Mouse (Mus musculus) midbrain, embryonic 16.5 days (tissue): Measurements from ENCODE around the gene Map3k21. TPM values are rescaled to one million over a fixed set of nuclear protein-coding genes. Genes with fewer than 3 reads are reported as not detected.

Source experiments
- ATAC-seq: fragments of 200-750 bp; cut with Nextera tagmentation; 2 replicates; pipeline ENCODE4 v1.8.0; 2017; ENCODE audit warnings: moderate TSS enrichment
- H3K27ac ChIP-seq: fragments of 300-500 bp; sonication (generic); 2 replicates; pipeline ENCODE4 v1.5.1; 2014; ENCODE audit warnings: mild to moderate bottlenecking, low read length, mixed read lengths
- H3K27me3 ChIP-seq: fragments of 300-500 bp; sonication (generic); 2 replicates; pipeline ENCODE4 v1.6.1; 2014; ENCODE audit warnings: low read depth, low read length, mixed read lengths; ENCODE audit not compliant: control insufficient read depth, insufficient read depth
- H3K36me3 ChIP-seq: fragments of 300-500 bp; sonication (generic); 2 replicates; pipeline ENCODE4 v1.6.1; 2014; ENCODE audit warnings: mild to moderate bottlenecking, low read length, moderate library complexity, mixed read lengths; ENCODE audit not compliant: control insufficient read depth, insufficient read depth
- H3K4me1 ChIP-seq: fragments of 300-500 bp; sonication (generic); 2 replicates; pipeline ENCODE4 v1.6.1; 2014; ENCODE audit warnings: mild to moderate bottlenecking, low read length, mixed read lengths; ENCODE audit not compliant: control insufficient read depth, insufficient read depth
- H3K4me2 ChIP-seq: fragments of 300-500 bp; sonication (generic); 2 replicates; pipeline ENCODE4 v1.6.1; 2014; ENCODE audit warnings: mild to moderate bottlenecking, low read length, mixed read lengths
- H3K4me3 ChIP-seq: fragments of 300-500 bp; sonication (generic); 2 replicates; pipeline ENCODE4 v1.5.1; 2014; ENCODE audit warnings: low read depth, mild to moderate bottlenecking, low read length, moderate library complexity, mixed read lengths
- H3K9ac ChIP-seq: fragments of 300-500 bp; sonication (generic); 2 replicates; pipeline ENCODE4 v1.6.1; 2014; ENCODE audit warnings: low read depth, low read length, mixed read lengths
- H3K9me3 ChIP-seq: fragments of 300-500 bp; sonication (generic); replicated peaks from 2 replicates; pipeline ENCODE4 v1.6.1; 2014; ENCODE audit warnings: mild to moderate bottlenecking, low read length, mixed read lengths; ENCODE audit not compliant: control insufficient read depth, poor library complexity, severe bottlenecking
- WGBS: fragments of 180-500 bp; shearing (Covaris S2); extraction: QIAGEN DNeasy Blood & Tissue Kit; methylation state at CpG from one replicate; pipeline ENCODE4 v1.1.7; 2014; 5-methylcytosine and 5-hydroxymethylcytosine counted together
- polyA plus RNA-seq: library from polyadenylated mRNA; unstranded; fragments of >200 nt; fragmentation: Nextera tagmentation; extraction: Ambion mirVana; gene quantifications from 2 replicates; pipeline ENCODE4 v1.2.1, GENCODE M21; 2015

Map3k21 gene
- polyA plus RNA-seq, 1 experiment from 2014 or later = 0.99 TPM

- Histone ChIP-seq H3K9ac (no peak overlapping the region), H3K4me3 (0 out of 2 replicates have a peak overlapping the region, but pooled peaks have one; percentile 6), H3K36me3 (no peaks in the 10 kb centered on the region), H3K9me3 (no peaks in the 10 kb centered on the region), H3K4me2 (peak overlapping the region; percentile 42), H3K4me1 (peaks cover 4% of the 10 kb centered on the region; the same call in 1 of the 2 replicates), H3K27ac (no peak overlapping the region), H3K27me3 (no peaks in the 10 kb centered on the region; the same call in 1 of the 2 replicates)
- no peak for ATAC-seq
- WGBS = 4% methylated on average over 11 of the region's 11 CpGs
Measured at GRCm38 (mm10) chr8:125963807-125964211, 53.6 kb downstream of the Map3k21 start.

- H3K27ac ChIP-seq = no peak overlapping the region
- no peaks in the 10 kb centered on the region for H3K4me1 ChIP-seq
- WGBS = 61% methylated on average over 3 of the region's 3 CpGs
- no peak overlapping the region for H3K4me3 ChIP-seq
- H3K9ac ChIP-seq = no peak overlapping the region
- no peaks in the 10 kb centered on the region for H3K27me3 ChIP-seq
- 0 out of 2 replicates have a peak, but pooled peaks cover 2% of the 10 kb centered on the region for H3K9me3 ChIP-seq
- no peaks in the 10 kb centered on the region for H3K36me3 ChIP-seq
- ATAC-seq = no peak
- no peak overlapping the region for H3K4me2 ChIP-seq
Measured at GRCm38 (mm10) chr8:125971336-125971735, 61.1 kb downstream of the Map3k21 start.

- WGBS = 75% methylated on average over 4 of the region's 4 CpGs
Measured at GRCm38 (mm10) chr8:125975981-125976380, 65.7 kb downstream of the Map3k21 start.

GRCm38 (mm10) chr8:125980826-125981225 lies 70.6 kb downstream of the Map3k21 start:
- Histone ChIP-seq H3K4me3 (no peak overlapping the region), H3K4me2 (no peak overlapping the region), H3K27ac (no peak overlapping the region), H3K9me3 (0 out of 2 replicates have a peak, but pooled peaks cover 3% of the 10 kb centered on the region), H3K27me3 (no peaks in the 10 kb centered on the region), H3K4me1 (peaks cover 2% of the 10 kb centered on the region; the same call in 1 of the 2 replicates), H3K36me3 (no peaks in the 10 kb centered on the region), H3K9ac (no peak overlapping the region)
- no peak for ATAC-seq
- 38% methylated on average over 6 of the region's 6 CpGs for WGBS

More at GRCm38 (mm10) chr8:125975981-125976380, 65.7 kb downstream of the Map3k21 start:
- Histone ChIP-seq H3K27me3 (no peaks in the 10 kb centered on the region), H3K36me3 (no peaks in the 10 kb centered on the region), H3K4me3 (no peak overlapping the region), H3K27ac (no peak overlapping the region), H3K4me2 (no peak overlapping the region), H3K4me1 (no peaks in the 10 kb centered on the region), H3K9ac (no peak overlapping the region), H3K9me3 (0 out of 2 replicates have a peak, but pooled peaks cover 3% of the 10 kb centered on the region)
- ATAC-seq = no peak

- Histone ChIP-seq H3K27ac (no peak overlapping the region), H3K4me1 (peaks cover 5% of the 10 kb centered on the region), H3K4me3 (no peak overlapping the region), H3K27me3 (no peaks in the 10 kb centered on the region), H3K36me3 (no peaks in the 10 kb centered on the region), H3K9ac (no peak overlapping the region), H3K9me3 (0 out of 2 replicates have a peak, but pooled peaks cover under 1% of the 10 kb centered on the region), H3K4me2 (no peak overlapping the region)
- ATAC-seq = no peak
- 65% methylated on average over 3 of the region's 3 CpGs for WGBS
Measured at GRCm38 (mm10) chr8:125983515-125983914, 73.3 kb downstream of the Map3k21 start.

GRCm38 (mm10) chr8:125984140-125984539 lies 73.9 kb downstream of the Map3k21 start:
- 93% methylated on average over 4 of the region's 4 CpGs for WGBS

DNA sequence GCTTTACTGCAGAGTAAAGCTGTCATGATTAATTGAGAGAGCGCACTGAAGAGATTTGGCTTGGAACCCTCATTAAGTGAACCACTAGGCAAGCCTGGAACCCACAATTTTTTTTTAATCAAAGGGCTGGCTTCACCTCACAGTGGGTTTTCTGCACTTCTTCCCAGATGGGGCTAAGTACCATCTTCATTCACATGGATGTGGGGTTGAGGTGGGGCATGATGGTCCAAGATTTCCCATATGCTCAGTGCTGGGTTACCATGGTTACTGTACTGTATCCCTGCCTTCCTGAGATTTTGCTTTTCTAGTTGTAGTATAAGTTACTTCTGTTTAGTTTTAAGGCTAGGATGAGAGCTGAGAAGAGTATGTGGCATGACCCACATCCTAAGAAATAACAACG lies 75.1 kb downstream of the Map3k21 start:
- Histone ChIP-seq H3K9me3 (no peaks in the 10 kb centered on the region), H3K4me1 (peaks cover 5% of the 10 kb centered on the region), H3K4me2 (no peak overlapping the region), H3K27ac (no peak overlapping the region), H3K9ac (no peak overlapping the region), H3K36me3 (no peaks in the 10 kb centered on the region), H3K4me3 (no peak overlapping the region), H3K27me3 (no peaks in the 10 kb centered on the region)
- no peak for ATAC-seq
- 87% methylated on average over 2 of the region's 2 CpGs for WGBS

More at GRCm38 (mm10) chr8:125984140-125984539, 73.9 kb downstream of the Map3k21 start:
- peaks cover 5% of the 10 kb centered on the region for H3K4me1 ChIP-seq
- H3K4me3 ChIP-seq = no peak overlapping the region
- no peaks in the 10 kb centered on the region for H3K27me3 ChIP-seq
- H3K9ac ChIP-seq = no peak overlapping the region
- H3K36me3 ChIP-seq = no peaks in the 10 kb centered on the region
- no peaks in the 10 kb centered on the region for H3K9me3 ChIP-seq
- no peak overlapping the region for H3K4me2 ChIP-seq
- H3K27ac ChIP-seq = no peak overlapping the region
- ATAC-seq = no peak

DNA sequence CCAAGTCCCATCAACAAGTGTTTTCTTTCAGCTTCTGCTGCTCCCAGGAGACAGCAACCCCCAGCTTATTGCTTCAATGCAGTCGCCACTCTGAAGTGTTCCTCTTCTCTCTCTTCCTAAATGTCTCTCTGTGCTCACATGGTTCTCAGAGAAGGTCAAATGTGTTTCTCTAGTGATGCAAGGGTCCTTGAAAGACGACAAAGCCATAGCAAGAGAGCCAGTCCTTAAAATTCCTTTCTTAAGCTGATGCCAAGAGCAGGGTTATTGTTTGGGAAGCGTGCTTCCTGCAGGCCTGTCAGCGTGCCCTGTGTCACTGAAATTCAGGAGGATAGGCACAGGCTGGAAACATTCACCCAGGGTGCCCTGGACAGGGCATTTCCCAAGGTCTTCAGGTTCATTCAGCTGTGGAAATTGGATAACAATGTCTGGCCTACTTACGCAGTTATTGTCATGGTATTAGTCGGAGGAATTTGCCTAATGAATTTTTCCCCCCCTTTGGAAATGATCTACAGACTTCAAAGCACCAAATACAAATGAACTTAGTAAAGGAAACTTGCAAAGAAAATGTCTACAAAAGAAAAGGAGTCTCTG lies 76.8 kb downstream of the Map3k21 start:
- ATAC-seq = no peak
- 17% methylated on average over 6 of the region's 6 CpGs for WGBS
- H3K4me3 ChIP-seq = no peak overlapping the region

GRCm38 (mm10) chr8:125987996-125988395 lies 77.7 kb downstream of the Map3k21 start:
- Histone ChIP-seq H3K4me2 (no peak overlapping the region), H3K27ac (no peak overlapping the region), H3K9me3 (no peaks in the 10 kb centered on the region), H3K36me3 (no peaks in the 10 kb centered on the region), H3K4me1 (peaks cover 5% of the 10 kb centered on the region), H3K27me3 (peaks cover 7% of the 10 kb centered on the region; the same call in 1 of the 2 replicates), H3K9ac (no peak overlapping the region), H3K4me3 (no peak overlapping the region)
- 36% methylated on average over 2 of the region's 2 CpGs for WGBS
- no peak for ATAC-seq

More for the DNA sequence above, 76.8 kb downstream of the Map3k21 start:
- H3K9me3 ChIP-seq = no peaks in the 10 kb centered on the region
- H3K36me3 ChIP-seq = no peaks in the 10 kb centered on the region
- peaks cover 5% of the 10 kb centered on the region for H3K4me1 ChIP-seq
- no peak overlapping the region for H3K4me2 ChIP-seq
- H3K27ac ChIP-seq = 0 out of 2 replicates have a peak overlapping the region, but pooled peaks have one; percentile 11
- peaks cover under 1% of the 10 kb centered on the region; the same call in 1 of the 2 replicates for H3K27me3 ChIP-seq
- H3K9ac ChIP-seq = no peak overlapping the region
